Mouse (Mus musculus): ENCODE data around the gene Lhb. TPM values are rescaled to one million over a fixed set of nuclear protein-coding genes. Genes with fewer than 3 reads are reported as not detected.

Lhb gene
- total RNA-seq, 2 experiments from 2014 or later = not detected

DNA sequence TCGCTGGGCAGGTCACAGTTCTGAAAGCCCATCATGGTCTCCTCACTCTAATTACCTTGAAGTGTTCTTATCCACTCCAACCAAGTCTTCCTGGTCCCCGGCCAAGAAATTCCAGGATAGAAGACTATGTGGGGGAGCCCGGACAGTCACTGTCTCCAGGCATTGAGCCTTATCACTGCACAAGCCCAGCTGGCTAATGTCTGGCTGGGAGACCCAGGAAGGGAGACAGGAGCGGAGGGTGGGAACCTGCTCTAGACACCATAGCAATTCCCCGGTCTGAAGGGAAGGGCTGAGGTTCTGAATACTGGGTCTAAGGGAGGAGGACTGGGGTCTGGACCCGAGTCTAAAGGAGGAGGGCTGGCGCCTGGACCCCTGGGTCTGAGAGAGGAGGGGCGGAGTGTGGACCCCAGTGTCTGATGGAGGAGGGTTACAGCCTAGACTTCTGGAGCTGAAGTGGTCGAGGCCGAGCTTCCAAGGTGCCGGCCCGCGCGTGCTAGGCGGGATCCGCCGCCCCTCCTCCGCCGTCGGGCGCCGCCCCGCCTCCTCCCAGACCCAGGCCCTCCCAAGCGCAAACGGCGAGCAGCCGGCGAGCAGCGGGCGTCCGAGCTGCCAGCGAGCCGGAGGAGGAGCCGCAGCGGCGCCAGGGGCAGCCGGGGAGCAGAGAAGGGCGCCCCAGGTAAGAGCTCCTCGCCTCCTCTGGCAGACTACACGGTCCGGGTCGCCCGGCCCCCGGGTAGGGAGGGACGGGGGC lies 7.3 kb upstream of the Lhb start, which contains the start of gene Ntf5:
Gene Ntf5, plus strand, starts transcription at position 583 of the 751 bp plus-strand sequence.
- no peak for DNase-seq (ENCODE audit: low spot score in 2 of 2)

DNA sequence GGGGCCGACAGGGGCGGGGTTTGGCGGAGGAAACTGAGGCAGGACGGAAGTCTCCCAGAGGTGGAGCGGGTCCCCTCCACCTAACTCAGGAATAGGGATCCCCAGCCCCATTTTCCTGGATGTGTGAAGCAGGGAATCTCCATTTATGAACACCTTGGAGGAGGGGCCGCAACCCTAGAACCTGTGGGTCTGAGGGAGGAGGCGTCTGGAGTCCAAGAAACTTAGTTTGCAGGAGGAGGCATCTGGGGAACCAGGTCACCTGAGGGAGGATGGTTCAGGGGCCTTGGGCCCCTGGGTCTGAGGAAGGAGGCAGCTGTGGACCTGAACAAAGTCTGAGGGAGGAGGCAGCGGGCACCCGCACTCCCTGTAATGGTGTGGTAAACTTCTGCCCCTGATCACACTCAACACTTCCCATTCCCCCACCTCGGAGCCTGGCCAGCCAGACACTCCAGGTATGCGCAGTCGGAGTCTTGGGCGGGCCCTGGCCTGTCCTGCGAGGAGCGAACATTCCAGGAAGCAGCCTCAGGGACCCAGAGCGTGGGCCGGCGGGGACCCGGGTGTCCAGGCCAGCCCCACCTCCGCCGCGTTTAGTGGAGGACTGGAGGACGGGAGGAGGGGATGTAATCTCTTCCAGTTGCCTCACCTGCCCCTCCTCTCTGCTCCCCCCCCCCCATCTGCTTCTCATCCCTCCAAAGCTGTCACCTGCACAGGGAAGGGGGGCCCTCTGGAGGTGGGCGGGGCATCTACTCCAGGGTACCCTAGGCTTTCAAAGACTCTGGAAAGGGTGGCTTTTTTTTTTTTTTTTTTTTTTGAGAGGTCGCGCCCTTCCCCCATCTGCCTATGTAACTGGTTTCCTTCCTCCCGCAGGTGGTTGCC lies 6.5 kb upstream of the Lhb start:
- DNase-seq (ENCODE audit: low spot score in 2 of 2) = no peak

DNA sequence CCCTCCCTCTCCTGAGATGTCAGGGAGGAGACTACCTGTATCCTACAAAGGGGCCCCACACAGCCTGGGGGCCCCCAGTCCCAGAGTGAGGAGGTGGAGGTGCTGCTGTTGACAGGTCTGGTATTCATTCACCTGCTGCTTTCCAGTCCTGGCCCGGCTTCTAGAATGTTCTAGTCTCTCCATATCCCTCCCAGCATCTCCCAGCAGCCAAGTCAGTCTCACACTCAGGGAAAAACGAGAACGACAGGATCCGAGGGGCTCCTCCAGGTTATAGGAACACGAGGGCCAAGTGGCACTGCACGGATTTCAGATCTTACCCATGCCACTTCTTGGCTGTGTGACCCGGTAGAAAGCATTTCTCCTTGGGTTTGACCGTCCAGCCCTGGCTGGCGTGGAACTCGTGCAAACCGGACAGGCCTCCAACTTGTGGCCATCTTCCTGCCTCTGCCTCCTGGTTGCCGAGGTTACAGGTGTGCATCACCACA lies 5.8 kb upstream of the Lhb start:
- DNase-seq (ENCODE audit: low spot score in 2 of 2) = no peak

DNA sequence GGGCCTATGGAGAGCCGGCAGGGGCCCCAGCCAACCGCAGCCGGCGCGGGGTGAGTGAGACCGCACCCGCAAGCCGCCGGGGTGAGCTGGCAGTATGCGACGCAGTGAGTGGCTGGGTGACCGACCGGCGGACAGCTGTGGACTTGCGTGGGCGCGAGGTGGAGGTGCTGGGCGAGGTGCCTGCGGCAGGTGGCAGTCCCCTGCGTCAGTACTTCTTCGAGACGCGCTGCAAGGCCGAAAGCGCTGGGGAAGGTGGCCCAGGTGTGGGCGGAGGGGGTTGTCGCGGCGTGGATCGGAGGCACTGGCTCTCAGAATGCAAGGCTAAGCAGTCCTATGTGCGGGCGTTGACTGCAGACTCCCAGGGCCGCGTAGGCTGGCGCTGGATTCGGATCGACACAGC lies 5.0 kb upstream of the Lhb start:
- no peak for DNase-seq (ENCODE audit: low spot score in 2 of 2)

DNA sequence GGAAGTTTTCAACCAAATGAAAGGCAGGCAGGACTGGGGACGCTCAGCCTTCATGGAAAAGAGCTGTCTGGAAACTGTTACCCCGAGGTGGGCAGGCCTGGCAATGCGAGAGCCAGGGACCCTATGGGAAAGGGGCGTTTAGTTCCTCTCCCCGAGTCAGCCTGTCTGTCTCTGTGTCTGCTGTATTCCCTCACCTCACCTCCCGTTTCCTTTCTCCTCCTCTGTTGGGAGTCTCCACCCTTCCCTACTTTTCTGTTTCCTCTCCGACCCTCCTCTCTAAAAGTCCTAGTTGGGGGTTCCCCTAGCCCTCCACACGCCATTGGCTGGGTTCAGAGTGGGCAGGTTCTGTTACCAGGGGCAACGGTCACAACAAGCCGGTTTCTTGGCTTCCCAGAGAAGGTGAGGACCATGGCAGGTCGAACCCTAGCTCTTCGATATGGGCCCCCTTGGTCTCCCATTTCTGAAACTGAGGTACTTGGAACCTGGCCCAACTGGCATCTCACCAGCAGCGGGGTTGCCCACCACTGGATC lies 2.6 kb upstream of the Lhb start:
- DNase-seq (ENCODE audit: low spot score in 2 of 2) = no peak

DNA sequence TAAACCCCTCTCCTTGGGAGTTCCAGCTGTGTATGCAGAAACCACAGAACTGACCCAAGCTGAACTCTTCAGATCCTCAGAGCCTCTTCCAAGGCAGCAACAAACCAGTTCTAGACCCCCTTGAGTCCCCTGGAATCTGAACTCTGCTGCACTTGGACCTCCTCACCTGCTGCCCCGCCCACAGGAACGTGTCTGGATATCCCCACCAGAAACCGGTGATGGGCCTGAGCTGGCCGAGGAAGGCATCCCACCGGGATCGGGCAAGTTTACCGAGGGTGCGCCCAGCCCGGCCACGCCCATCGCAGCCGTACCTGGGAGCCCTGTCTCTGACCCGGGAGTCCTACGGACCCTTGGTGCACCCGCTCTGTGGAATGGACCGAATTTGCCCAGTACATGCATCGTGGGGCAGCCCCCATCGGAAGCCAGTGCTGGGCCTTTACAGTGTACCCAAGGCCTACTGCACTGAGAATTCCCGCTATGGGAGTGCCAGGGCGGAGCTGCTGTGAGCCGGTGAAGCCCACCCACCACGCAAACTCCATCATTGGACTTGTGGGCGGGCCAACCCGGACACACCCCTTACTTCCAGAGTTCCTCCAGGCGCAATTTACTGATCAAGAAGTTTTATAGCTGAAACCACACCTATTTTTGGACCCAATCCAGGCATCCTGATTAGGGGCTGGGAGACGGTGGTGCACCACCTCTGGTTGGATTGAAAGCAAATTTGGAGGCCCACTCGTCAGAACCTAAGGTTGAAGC lies 583 bp upstream of the Lhb start:
- DNase-seq (ENCODE audit: low spot score in 2 of 2) = no peak

DNA sequence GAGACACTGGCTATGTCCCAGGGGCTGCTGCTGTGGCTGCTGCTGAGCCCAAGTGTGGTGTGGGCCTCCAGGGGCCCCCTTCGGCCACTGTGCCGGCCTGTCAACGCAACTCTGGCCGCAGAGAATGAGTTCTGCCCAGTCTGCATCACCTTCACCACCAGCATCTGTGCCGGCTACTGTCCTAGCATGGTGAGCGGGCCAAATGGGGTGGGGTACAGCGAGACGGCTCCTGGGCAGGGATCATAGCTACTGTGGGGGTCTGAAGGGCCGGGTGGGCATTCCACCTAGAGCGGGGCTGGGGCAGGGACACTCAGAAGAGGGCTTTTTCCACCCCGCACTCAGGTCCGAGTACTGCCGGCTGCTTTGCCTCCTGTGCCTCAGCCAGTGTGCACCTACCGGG lies 574 bp downstream of the Lhb start:
- DNase-seq (ENCODE audit: low spot score in 2 of 2) = no peak

DNA sequence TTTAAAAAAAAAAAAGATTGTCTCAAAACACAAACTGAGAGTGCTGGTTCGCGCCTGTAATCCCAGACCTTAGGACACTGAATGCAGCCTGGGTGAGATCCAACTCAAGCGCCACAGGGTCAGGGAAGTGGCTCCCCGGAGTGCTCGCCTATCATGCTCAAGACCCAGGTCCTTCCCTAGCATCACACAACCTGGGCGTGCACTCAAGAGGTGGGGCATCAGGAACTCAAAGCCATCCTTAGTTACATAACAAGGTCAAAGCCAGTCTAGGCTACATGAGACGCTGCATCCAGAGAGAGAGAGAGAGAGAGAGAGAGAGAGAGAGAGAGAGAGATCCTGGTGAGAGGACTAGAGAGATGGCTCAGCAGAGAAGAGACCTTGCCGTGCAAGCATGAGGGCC lies 5.9 kb downstream of the Lhb start:
- no peak for DNase-seq (ENCODE audit: low spot score in 2 of 2)

DNA sequence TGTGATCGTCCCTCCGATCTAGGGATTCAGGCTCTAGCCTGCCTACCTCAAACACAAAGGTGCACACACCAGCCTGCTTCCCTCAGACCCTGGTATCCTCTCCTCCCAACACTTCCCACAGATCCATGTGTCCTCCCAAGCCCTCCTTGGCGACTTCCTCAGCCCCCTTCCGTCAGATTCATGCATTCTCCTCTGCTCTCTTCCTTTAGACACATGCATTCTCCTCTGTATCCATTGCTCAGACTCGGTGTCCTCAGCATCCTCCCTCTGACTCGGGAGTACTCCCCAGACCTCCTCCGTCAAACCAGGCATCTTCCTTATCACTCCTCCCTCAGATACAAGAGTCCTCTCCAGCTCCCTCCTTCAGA lies 13.2 kb downstream of the Lhb start:
- DNase-seq (ENCODE audit: low spot score in 2 of 2) = no peak

DNA sequence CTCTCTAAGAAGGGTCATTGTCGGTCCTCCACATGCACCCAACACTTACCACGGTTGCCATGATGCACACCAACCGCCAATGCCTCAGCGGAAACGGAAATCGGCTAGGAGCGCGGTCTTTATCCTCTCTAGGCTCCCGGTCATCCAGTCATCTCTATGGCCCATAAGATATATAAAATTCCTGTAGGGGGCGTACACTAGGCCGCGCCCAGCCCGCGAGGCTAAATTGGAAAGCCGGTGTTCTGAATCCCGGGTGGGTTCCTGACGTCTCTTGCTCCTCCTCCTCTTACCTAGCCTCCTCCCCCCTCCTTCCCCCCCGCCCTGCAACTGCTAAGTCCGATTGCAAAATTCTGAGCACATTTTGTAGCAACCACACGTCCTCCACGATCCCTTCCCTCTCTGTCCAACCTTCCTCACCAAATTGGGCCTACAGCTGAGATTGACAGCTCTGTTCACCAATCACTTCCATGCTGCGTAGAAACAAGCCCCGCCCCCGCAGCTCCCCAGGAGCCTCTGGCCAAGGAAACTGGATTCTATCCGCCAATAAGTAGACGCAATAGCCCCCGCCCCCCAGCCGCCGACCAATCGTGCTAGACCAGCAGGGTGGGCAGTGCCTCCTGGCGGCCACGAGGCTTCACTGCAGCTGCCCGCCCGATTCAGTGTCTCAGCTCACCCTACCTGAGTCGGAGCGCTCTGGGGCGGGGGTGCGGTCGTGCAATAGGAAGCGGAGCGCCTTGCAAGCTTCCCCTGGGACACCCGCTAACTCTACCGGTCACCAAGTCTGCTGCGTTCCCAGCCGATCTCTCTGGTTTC lies 13.8 kb downstream of the Lhb start, which contains the start of gene Gys1:
Gene Gys1, plus strand, starts transcription at position 642 of the 813 bp plus-strand sequence.
- peak; percentile 100 for DNase-seq (ENCODE audit: low spot score in 2 of 2)

DNA sequence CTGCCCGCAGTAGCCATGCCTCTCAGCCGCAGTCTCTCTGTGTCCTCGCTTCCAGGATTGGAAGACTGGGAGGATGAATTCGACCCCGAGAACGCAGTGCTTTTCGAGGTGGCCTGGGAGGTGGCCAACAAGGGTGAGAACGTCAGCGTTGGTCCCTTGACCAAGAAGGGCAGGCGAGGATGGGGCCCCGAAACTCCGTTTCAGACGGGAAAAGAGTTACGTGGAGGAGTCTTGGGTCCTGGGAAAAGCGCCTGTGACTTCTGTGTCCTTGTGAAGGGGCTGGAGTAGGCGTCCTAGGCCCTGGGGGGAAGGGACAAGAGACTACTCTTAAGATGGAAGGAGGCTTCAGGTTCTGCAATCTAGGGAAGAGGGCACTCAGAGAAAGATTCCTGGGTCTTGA lies 14.4 kb downstream of the Lhb start:
- DNase-seq (ENCODE audit: low spot score in 2 of 2) = no peak

DNA sequence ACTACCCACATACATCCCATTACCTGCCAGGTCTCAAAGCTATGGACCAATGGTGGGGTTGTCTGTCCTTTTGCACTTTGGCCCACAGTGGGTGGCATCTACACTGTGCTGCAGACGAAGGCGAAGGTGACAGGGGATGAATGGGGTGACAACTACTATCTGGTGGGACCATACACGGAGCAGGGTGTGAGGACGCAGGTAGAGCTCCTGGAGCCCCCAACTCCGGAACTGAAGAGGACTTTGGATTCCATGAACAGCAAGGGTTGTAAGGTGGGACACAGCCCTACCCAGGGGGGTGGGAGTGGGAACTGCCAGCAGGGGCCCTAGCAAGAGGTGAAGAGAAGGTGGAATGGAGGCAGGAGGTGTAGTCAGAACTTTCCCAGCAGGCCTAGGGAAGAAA lies 15.8 kb downstream of the Lhb start:
- no peak for DNase-seq (ENCODE audit: low spot score in 2 of 2)

DNA sequence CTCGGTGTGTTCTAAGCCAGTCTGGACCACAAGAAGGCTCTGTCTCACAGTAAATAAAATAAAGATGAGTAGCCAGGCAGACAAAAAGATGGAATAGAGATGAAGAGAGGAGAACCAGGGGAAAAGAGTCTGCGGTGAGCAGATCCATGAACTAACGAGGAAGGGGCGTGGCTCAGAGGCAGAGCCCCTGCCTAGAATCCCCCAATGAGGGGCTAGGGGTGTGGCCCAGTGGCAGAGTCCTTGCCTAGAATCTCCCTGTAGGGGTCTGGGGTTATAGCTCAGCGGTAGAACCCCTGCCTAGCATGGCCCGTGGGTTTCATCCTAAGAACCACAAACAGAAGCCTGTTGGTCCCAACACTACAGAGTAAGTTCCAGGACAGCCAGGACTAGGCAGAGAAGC lies 16.4 kb downstream of the Lhb start:
- DNase-seq (ENCODE audit: low spot score in 2 of 2) = no peak

DNA sequence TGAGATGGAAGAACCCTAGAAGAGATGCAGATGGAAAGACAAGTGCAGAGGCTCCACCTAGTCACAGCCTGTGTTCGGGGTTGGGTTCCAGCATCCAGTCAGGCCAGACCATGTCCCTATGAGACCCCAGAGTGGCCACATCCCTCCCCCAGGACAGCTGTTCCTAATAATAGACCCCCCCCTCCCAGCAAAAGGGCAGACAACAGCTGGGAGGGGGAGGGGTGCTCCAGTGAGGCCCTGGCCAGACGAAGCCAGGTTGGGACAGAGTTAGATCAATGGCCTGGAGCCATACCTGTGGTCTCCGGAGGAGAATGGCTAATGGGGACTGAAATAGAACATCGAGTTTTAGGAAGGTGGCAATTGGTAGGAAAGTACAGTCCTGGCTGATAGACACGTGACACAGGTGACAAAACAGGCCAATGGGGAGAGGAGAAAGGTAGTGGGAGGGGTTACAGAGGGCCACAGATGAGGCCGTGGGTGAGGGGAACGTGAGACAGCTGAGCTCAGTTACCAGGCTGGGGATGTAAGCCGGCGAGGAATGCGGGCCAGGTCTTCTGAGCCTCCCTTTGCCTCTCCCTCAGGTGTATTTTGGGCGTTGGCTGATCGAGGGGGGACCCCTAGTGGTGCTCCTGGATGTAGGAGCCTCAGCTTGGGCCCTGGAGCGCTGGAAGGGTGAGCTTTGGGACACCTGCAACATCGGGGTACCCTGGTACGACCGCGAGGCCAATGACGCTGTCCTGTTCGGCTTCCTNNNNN lies 17.1 kb downstream of the Lhb start, which contains the start of gene Ruvbl2:
Gene Ruvbl2, minus strand, starts transcription at position 576 of the 756 bp plus-strand sequence.
- no peak for DNase-seq (ENCODE audit: low spot score in 2 of 2)

DNA sequence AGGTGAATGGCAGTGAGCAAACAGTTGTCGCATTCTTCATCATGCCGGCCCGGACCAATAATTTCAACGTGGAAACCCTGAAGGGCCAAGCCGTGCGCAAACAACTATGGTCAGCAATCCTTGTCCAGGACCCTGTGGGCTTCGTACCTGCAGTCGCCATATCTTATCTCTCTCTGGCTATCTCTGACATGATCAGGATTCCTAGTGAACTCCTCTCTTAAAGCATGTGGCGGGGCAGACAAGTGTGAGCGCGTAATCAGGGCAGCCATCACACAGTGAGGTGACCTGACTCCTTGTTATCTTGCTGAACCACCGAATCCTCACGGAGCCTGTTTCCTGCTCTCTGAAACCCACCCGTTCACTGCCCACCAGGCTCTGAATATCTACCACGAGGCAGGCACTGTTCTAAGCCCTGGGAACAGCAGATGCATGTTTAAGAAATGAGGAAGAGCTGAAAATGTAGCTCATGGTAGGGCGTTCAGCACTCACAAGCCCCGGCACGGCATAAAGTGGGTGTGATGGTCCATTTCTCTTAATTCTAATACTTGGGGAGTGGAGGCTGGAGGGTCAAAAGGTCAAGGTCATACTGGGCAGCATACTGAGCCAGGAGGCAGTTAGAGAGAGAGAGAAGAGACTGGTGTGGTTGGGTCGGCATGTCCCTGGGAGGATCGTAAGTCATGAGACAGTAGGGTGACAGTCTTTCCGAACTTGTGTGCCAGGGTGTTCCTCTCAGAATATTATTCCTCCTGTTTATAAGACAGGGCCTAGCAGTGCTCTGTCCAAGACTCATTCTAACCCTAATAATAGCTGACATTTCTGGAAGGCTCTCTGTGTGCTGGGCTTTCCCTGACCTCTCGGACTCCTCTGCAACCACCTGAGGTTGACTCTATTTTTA lies 23.2 kb downstream of the Lhb start:
- DNase-seq (ENCODE audit: low spot score in 2 of 2) = no peak

DNA sequence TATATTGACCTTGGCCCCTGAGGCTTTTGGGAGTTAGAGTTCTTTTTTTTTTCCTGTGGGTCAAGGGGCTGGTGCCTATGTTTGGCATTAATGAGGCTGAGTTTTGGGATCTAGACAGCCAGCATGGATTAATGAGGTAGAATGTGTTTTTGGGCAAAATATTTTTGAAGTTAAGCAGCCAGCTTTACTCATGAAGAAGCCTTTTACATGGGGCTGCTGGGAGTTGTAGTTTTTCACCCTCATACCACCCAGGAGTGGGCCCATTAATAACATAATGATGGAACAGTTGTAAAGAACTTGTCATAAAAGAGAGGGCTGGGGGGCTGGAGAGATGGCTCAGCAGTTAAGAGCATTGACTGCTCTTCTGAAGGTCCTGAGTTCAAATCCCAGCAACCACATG lies 26.0 kb downstream of the Lhb start:
- DNase-seq (ENCODE audit: low spot score in 2 of 2) = no peak

DNA sequence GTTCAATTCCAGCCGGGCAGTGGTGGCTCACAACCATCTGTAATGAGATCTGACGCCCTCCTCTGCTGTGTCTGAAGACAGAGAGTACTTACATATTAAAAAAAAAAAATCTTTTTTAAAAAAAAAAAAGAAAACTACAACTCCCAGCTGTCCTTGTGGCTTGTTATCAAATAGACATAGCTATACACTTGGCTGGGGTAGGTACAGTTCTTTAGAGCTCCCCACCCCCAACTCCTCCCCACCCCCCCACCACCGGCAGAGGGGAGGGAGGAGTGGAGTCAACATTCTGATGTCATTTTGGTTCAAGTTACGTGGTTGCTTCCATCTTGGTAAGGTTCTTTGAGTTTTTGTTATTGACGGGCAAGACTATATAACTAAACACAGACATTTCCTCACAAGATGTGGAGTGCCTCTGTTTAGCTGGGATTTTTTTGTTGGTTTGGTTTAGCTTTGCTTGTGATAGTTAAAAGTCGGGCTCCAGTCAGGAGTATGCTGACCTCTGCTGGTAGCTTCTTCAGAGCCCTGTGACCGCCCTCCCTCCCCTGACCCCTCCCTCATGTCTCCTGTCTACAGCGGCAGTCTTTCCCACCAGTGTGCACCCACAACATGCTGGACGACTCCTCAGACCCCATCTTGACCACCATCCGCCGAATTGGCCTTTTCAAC lies 26.8 kb downstream of the Lhb start:
- DNase-seq (ENCODE audit: low spot score in 2 of 2) = no peak

DNA sequence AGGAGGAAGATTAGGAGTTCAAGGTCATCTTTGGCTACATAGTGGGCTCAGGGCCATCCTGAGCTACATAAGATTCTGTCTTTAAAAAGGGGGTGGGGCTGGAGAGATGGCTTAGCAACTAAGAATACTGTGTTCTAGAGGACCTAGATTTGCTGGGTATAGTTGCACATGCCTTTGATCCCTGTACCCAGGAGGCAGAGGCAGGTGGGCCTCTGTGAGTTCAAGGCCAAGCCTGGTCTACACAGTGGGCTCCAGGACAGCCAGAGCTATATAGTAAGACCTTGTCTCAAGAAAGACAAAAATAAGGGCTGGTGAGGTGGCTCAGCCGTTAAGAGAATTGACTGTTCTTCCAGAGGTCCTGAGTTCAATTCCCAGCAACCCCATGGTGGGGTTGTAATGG lies 29.4 kb downstream of the Lhb start:
- no peak for DNase-seq (ENCODE audit: low spot score in 2 of 2)
